In the genomic region with DNA sequence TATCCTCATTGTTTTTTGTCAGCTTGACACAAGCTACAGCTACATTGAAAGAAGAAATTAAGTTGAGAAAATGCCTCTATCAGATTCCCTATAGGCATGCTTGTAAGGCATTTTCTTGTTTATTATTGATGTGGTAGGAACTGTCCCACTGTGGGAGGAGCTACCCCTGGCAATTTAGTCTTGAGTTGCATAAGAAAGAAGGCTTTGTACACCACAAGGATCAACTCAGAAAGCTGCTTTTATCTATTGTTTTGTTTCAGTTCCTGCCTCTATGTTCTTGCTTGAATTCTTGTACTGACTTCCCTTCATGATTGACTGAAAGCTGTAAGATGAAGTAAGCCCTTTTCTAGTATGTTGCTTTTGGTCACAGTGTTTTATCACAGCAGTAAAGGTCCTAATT, we compare ENCODE assay signal across 23 mouse cellular contexts.
"Had no signal": no experiment of that assay in that cellular context is flagged by ENCODE, and none has a peak within 500 bp of the region (broad histone marks: within the 10 kb centered on the region; RNA-seq: fewer than 3 reads in every experiment).

No protein-coding gene starts in this region.

- H3K9me3 ChIP-seq: heart, embryonic 13.5 days; heart, embryonic 15.5 days; hindbrain, embryonic 10.5 days; hindbrain, embryonic 12.5 days; intestine, embryonic 15.5 days; limb, embryonic 12.5 days; liver, embryonic 13.5 days; liver, embryonic 15.5 days had no signal

- H3K4me1 ChIP-seq: heart, embryonic 13.5 days; heart, embryonic 15.5 days; hindbrain, embryonic 10.5 days; hindbrain, embryonic 12.5 days; intestine, embryonic 15.5 days; limb, embryonic 12.5 days; liver, embryonic 13.5 days; liver, embryonic 15.5 days had no signal

- H3K27ac ChIP-seq: heart, adult 2 months; heart, embryonic 13.5 days; heart, embryonic 15.5 days; hindbrain, embryonic 10.5 days; hindbrain, embryonic 12.5 days; hindbrain, embryonic 14.5 days; intestine, embryonic 15.5 days; layer of hippocampus, adult 2 months; limb, embryonic 12.5 days; liver, embryonic 13.5 days; liver, embryonic 15.5 days had no signal

- H3K27me3 ChIP-seq: heart, embryonic 13.5 days; heart, embryonic 15.5 days; hindbrain, embryonic 12.5 days; intestine, embryonic 15.5 days; limb, embryonic 12.5 days; liver, embryonic 13.5 days; liver, embryonic 15.5 days had no signal

- DNase-seq: gastrocnemius, postnatal 14 days; gastrocnemius, postnatal 36 days; heart, adult 11 months; heart, adult 2 months; heart, postnatal 14 days; heart, postnatal 4 days; kidney, adult 18-20 months; kidney, adult 8-10 months; kidney, postnatal 10 days; kidney, postnatal 25 days; kidney, postnatal 4 days; left cerebral cortex, postnatal 4 days; liver; liver, embryonic 13.5 days had no signal

- H3K4me3 ChIP-seq: heart, adult 2 months; heart, embryonic 13.5 days; heart, embryonic 15.5 days; hindbrain, embryonic 10.5 days; hindbrain, embryonic 12.5 days; intestine, embryonic 15.5 days; layer of hippocampus, adult 2 months; limb, embryonic 12.5 days; liver, embryonic 13.5 days; liver, embryonic 15.5 days had no signal

- H3K36me3 ChIP-seq: heart, embryonic 13.5 days; heart, embryonic 15.5 days; hindbrain, embryonic 10.5 days; hindbrain, embryonic 12.5 days; intestine, embryonic 15.5 days; limb, embryonic 12.5 days; liver, embryonic 13.5 days; liver, embryonic 15.5 days had no signal
